Mouse (Mus musculus) small intestine, adult 2 months (tissue): ENCODE data around the gene Rps19bp1.

Experiments used
- CTCF ChIP-seq: fragments of 200-500 bp; IDR thresholded peaks from 2 replicates; pipeline ENCODE4 v1.5.1; 2012; ENCODE audit warnings: low read depth, mild to moderate bottlenecking, control low read depth, inconsistent platforms, low read length, moderate library complexity, mixed read lengths; ENCODE audit not compliant: insufficient replicate concordance, insufficient read length; ENCODE audit errors: extremely low read depth
- POLR2A ChIP-seq: fragments of 200-500 bp; IDR thresholded peaks from 2 replicates; pipeline ENCODE4 v1.6.1; 2012; ENCODE audit warnings: low read depth, mild to moderate bottlenecking, control low read depth, inconsistent platforms, low read length, moderate library complexity

GRCm38 (mm10) chr15:80286851-80287415 is 22.8 kb upstream of the Rps19bp1 start, which contains the start of gene Cacna1i:
- TF ChIP-seq CTCF (no peak), POLR2A (no peak)
